Mouse (Mus musculus) midbrain, embryonic 12.5 days (tissue): ENCODE measurements around the gene Rtn2. TPM values are rescaled to one million over a fixed set of nuclear protein-coding genes. Genes with fewer than 3 reads are reported as not detected.

Source experiments
- ATAC-seq: fragments of 200-750 bp; cut with Nextera tagmentation; 2 replicates; pipeline ENCODE4 v1.8.0; 2017; ENCODE audit warnings: low read depth, moderate TSS enrichment, moderate library complexity; ENCODE audit not compliant: low FRiP score
- H3K27ac ChIP-seq: fragments of 300-500 bp; sonication (generic); replicated peaks from 2 replicates; pipeline ENCODE4 v1.5.1; 2016; ENCODE audit warnings: mild to moderate bottlenecking
- H3K27me3 ChIP-seq: fragments of 300-500 bp; sonication (generic); 2 replicates; pipeline ENCODE4 v1.6.1; 2016; ENCODE audit warnings: mild to moderate bottlenecking
- H3K36me3 ChIP-seq: fragments of 300-500 bp; sonication (generic); 2 replicates; pipeline ENCODE4 v1.6.1; 2016
- H3K4me1 ChIP-seq: fragments of 300-500 bp; sonication (generic); 2 replicates; pipeline ENCODE4 v1.6.1; 2016
- H3K4me2 ChIP-seq: fragments of 300-500 bp; sonication (generic); replicated peaks from 2 replicates; pipeline ENCODE4 v1.6.1; 2016; ENCODE audit warnings: mild to moderate bottlenecking, moderate library complexity
- H3K4me3 ChIP-seq: fragments of 300-500 bp; sonication (generic); 2 replicates; pipeline ENCODE4 v1.5.1; 2016; ENCODE audit warnings: mild to moderate bottlenecking
- H3K9ac ChIP-seq: fragments of 300-500 bp; sonication (generic); replicated peaks from 2 replicates; pipeline ENCODE4 v1.6.1; 2016; ENCODE audit warnings: mild to moderate bottlenecking, moderate library complexity
- H3K9me3 ChIP-seq: fragments of 300-500 bp; sonication (generic); 2 replicates; pipeline ENCODE4 v1.6.1; 2016; ENCODE audit warnings: mild to moderate bottlenecking
- WGBS: fragments of 180-500 bp; shearing (Covaris S2); methylation state at CpG from one replicate; pipeline ENCODE4 v1.1.7; 2016; 5-methylcytosine and 5-hydroxymethylcytosine counted together
- polyA plus RNA-seq: library from polyadenylated mRNA; unstranded; fragments of >200 nt; fragmentation: Nextera tagmentation; extraction: Ambion mirVana; gene quantifications from 2 replicates; pipeline ENCODE4 v1.2.1, GENCODE M21; 2016

The Rtn2 gene
- polyA plus RNA-seq, 1 experiment from 2014 or later: 74.6 TPM

GRCm38 (mm10) chr7:19304501-19305412 is 22.3 kb downstream of the Rtn2 start:
- WGBS: under 1% methylated on average over 48 of the region's 48 CpGs
- H3K4me2 ChIP-seq: peak overlapping the region; percentile 54
- no peak overlapping the region for H3K27ac ChIP-seq
- peak overlapping the region; percentile 35 for H3K4me3 ChIP-seq
- peaks cover 47% of the 10 kb centered on the region for H3K4me1 ChIP-seq
- ATAC-seq: no peak
- peak overlapping the region; percentile 24; the same call in 1 of the 2 replicates for H3K9ac ChIP-seq
- H3K9me3 ChIP-seq: no peaks in the 10 kb centered on the region
- peaks cover 76% of the 10 kb centered on the region for H3K27me3 ChIP-seq
- no peaks in the 10 kb centered on the region for H3K36me3 ChIP-seq

GRCm38 (mm10) chr7:19305413-19305735 is 22.9 kb downstream of the Rtn2 start:
- Histone ChIP-seq H3K4me1 (peaks cover 48% of the 10 kb centered on the region), H3K27ac (no peak overlapping the region), H3K36me3 (no peaks in the 10 kb centered on the region), H3K4me2 (no peak overlapping the region; the same call in 1 of the 2 replicates), H3K4me3 (peak overlapping the region; percentile 35; the same call in 1 of the 2 replicates), H3K9ac (no peak overlapping the region), H3K9me3 (no peaks in the 10 kb centered on the region), H3K27me3 (peaks cover 76% of the 10 kb centered on the region)
- WGBS: 14% methylated on average over 6 of the region's 6 CpGs
- ATAC-seq: no peak

- Histone ChIP-seq H3K4me1 (peaks cover 50% of the 10 kb centered on the region), H3K4me2 (no peak overlapping the region), H3K36me3 (no peaks in the 10 kb centered on the region), H3K9me3 (no peaks in the 10 kb centered on the region), H3K27ac (no peak overlapping the region), H3K9ac (no peak overlapping the region), H3K4me3 (no peak overlapping the region), H3K27me3 (peaks cover 76% of the 10 kb centered on the region)
- WGBS: 54% methylated on average over 16 of the region's 16 CpGs
- no peak for ATAC-seq
Measured at GRCm38 (mm10) chr7:19305796-19306765, 23.7 kb downstream of the Rtn2 start.

GRCm38 (mm10) chr7:19306819-19307738 is 24.7 kb downstream of the Rtn2 start:
- 70% methylated on average over 25 of the region's 25 CpGs for WGBS
- peaks cover 74% of the 10 kb centered on the region for H3K27me3 ChIP-seq
- ATAC-seq: no peak

GRCm38 (mm10) chr7:19307739-19308453 is 25.5 kb downstream of the Rtn2 start:
- no peaks in the 10 kb centered on the region for H3K9me3 ChIP-seq
- no peaks in the 10 kb centered on the region for H3K36me3 ChIP-seq
- H3K4me2 ChIP-seq: peak overlapping the region; percentile 86
- 2% methylated on average over 18 of the region's 18 CpGs for WGBS
- peak overlapping the region; percentile 54; the same call in 1 of the 2 replicates for H3K27ac ChIP-seq
- peaks cover 69% of the 10 kb centered on the region for H3K27me3 ChIP-seq
- peak overlapping the region; percentile 41 for H3K9ac ChIP-seq
- peak; percentile 61 for ATAC-seq
- H3K4me3 ChIP-seq: peak overlapping the region; percentile 66
- H3K4me1 ChIP-seq: peaks cover 41% of the 10 kb centered on the region

More at GRCm38 (mm10) chr7:19306819-19307738, 24.7 kb downstream of the Rtn2 start:
- H3K4me1 ChIP-seq: peaks cover 42% of the 10 kb centered on the region
- H3K9ac ChIP-seq: no peak overlapping the region
- no peak overlapping the region for H3K4me3 ChIP-seq
- H3K36me3 ChIP-seq: no peaks in the 10 kb centered on the region
- H3K27ac ChIP-seq: no peak overlapping the region
- peak overlapping the region; percentile 86 for H3K4me2 ChIP-seq
- H3K9me3 ChIP-seq: no peaks in the 10 kb centered on the region

- Histone ChIP-seq H3K9me3 (no peaks in the 10 kb centered on the region), H3K36me3 (no peaks in the 10 kb centered on the region), H3K4me2 (peak overlapping the region; percentile 86), H3K27me3 (peaks cover 68% of the 10 kb centered on the region), H3K27ac (peak overlapping the region; percentile 54; the same call in 1 of the 2 replicates), H3K4me3 (peak overlapping the region; percentile 66), H3K9ac (peak overlapping the region; percentile 46; the same call in 1 of the 2 replicates), H3K4me1 (peaks cover 41% of the 10 kb centered on the region)
- peak; percentile 80 for ATAC-seq
- under 1% methylated on average over 58 of the region's 58 CpGs for WGBS
Measured at GRCm38 (mm10) chr7:19308454-19309277, 26.2 kb downstream of the Rtn2 start.

GRCm38 (mm10) chr7:19309278-19309883 is 27.0 kb downstream of the Rtn2 start:
- H3K4me3 ChIP-seq: peak overlapping the region; percentile 66
- H3K27ac ChIP-seq: no peak overlapping the region
- WGBS: 2% methylated on average over 48 of the region's 48 CpGs
- no peaks in the 10 kb centered on the region for H3K9me3 ChIP-seq
- H3K9ac ChIP-seq: peak overlapping the region; percentile 46; the same call in 1 of the 2 replicates
- H3K4me1 ChIP-seq: peaks cover 34% of the 10 kb centered on the region
- H3K27me3 ChIP-seq: peaks cover 68% of the 10 kb centered on the region
- H3K36me3 ChIP-seq: no peaks in the 10 kb centered on the region
- peak overlapping the region; percentile 86 for H3K4me2 ChIP-seq
- ATAC-seq: no peak

- Histone ChIP-seq H3K27me3 (peaks cover 68% of the 10 kb centered on the region), H3K4me1 (peaks cover 28% of the 10 kb centered on the region), H3K9me3 (no peaks in the 10 kb centered on the region), H3K9ac (peak within 1 kb of the TSS; percentile 46; the same call in 1 of the 2 replicates), H3K27ac (no peak within 1 kb of the TSS), H3K4me3 (peak within 1 kb of the TSS; percentile 66), H3K4me2 (peak within 1 kb of the TSS; percentile 86), H3K36me3 (no peaks in the 10 kb centered on the region)
- WGBS: under 1% methylated on average over 49 of the region's 49 CpGs
- ATAC-seq: peak; percentile 88
Measured at GRCm38 (mm10) chr7:19309884-19310641, 27.6 kb downstream of the Rtn2 start, which contains the start of gene Fosb. Gene Fosb (minus strand): TSS chr7:19310051.

- Histone ChIP-seq H3K27me3 (peaks cover 54% of the 10 kb centered on the region), H3K36me3 (no peaks in the 10 kb centered on the region)
- no peak for ATAC-seq
Measured at GRCm38 (mm10) chr7:19311991-19312390, 29.6 kb downstream of the Rtn2 start.

More at GRCm38 (mm10) chr7:19311991-19312390, 29.6 kb downstream of the Rtn2 start:
- 44% methylated on average over 4 of the region's 4 CpGs for WGBS
- H3K4me3 ChIP-seq: no peak overlapping the region
- H3K4me1 ChIP-seq: peaks cover 28% of the 10 kb centered on the region
- H3K9me3 ChIP-seq: no peaks in the 10 kb centered on the region
- no peak overlapping the region for H3K27ac ChIP-seq
- H3K9ac ChIP-seq: no peak overlapping the region
- no peak overlapping the region for H3K4me2 ChIP-seq
